Mouse (Mus musculus) megakaryocyte-erythroid progenitor cell, adult 5-6 weeks (primary cell): Measurements from ENCODE around the gene Zfp335. TPM values are rescaled to one million over a fixed set of nuclear protein-coding genes. Genes with fewer than 3 reads are reported as not detected.

Source experiments
- ATAC-seq: replicated peaks from 2 replicates; pipeline ENCODE4 v1.8.0; 2016; ENCODE audit warnings: mild to moderate bottlenecking, inconsistent platforms; ENCODE audit not compliant: severe bottlenecking, poor library complexity, low FRiP score, low TSS enrichment
- total RNA-seq, 2 experiments: library from RNA; stranded (forward) in 1 of 2; stranded (reverse) in 1 of 2; fragments of 200-1000, 215-1000 nt in 1 of 2; fragments of >200 nt in 1 of 2; fragmentation: Nextera tagmentation in 1 of 2; gene quantifications; 2 replicates each; pipeline ENCODE4 v1.2.3; 2014 to 2017

The Zfp335 gene
- total RNA-seq, 2 experiments from 2014 or later, result 8.6 to 23.5 TPM

GRCm38 (mm10) chr2:164850061-164850460, 61.5 kb downstream of the Zfp335 start:
- no peak for ATAC-seq

GRCm38 (mm10) chr2:164845782-164846181, 65.8 kb downstream of the Zfp335 start:
- ATAC-seq, result no peak

Other genes with a start within 250 kb of the Zfp335 start
- gene Wfdc11, start 237.7 kb downstream of the Zfp335 start, total RNA-seq (2014; fragmentation: Nextera tagmentation), result not detected in 2 replicates
- gene Wfdc11, start 237.7 kb downstream of the Zfp335 start, total RNA-seq (2017), result not detected in 2 replicates
- not detected in 2 replicates for gene Wfdc13, start 226.7 kb downstream of the Zfp335 start, total RNA-seq (2014; fragmentation: Nextera tagmentation)
- not detected in 2 replicates for gene Wfdc13, start 226.7 kb downstream of the Zfp335 start, total RNA-seq (2017)
- not detected in 2 replicates for gene Spint4, start 213.3 kb downstream of the Zfp335 start, total RNA-seq (2014; fragmentation: Nextera tagmentation)
- not detected in 2 replicates for gene Spint4, start 213.3 kb downstream of the Zfp335 start, total RNA-seq (2017)
- gene Spint5, start 196.5 kb downstream of the Zfp335 start, total RNA-seq (2014; fragmentation: Nextera tagmentation), result not detected in 2 replicates
- gene Spint5, start 196.5 kb downstream of the Zfp335 start, total RNA-seq (2017), result not detected in 2 replicates
- 2.0 TPM in 1 of 2 replicates, not detected in the other for gene Wfdc3, start 165.8 kb downstream of the Zfp335 start, total RNA-seq (2014; fragmentation: Nextera tagmentation)
- gene Wfdc3, start 165.8 kb downstream of the Zfp335 start, total RNA-seq (2017), result not detected in 2 replicates
- gene Dnttip1, start 165.8 kb downstream of the Zfp335 start, total RNA-seq (2014; fragmentation: Nextera tagmentation), result 28.7 and 37.2 TPM in 2 replicates
- gene Dnttip1, start 165.8 kb downstream of the Zfp335 start, total RNA-seq (2017), result 24.5 and 26.2 TPM in 2 replicates
- 194 and 207 TPM in 2 replicates for gene Ube2c, start 141.9 kb downstream of the Zfp335 start, total RNA-seq (2014; fragmentation: Nextera tagmentation)
- gene Ube2c, start 141.9 kb downstream of the Zfp335 start, total RNA-seq (2017), result 90.6 and 159 TPM in 2 replicates
- not detected in 2 replicates for gene Tnnc2, start 131.8 kb downstream of the Zfp335 start, total RNA-seq (2014; fragmentation: Nextera tagmentation)
- gene Tnnc2, start 131.8 kb downstream of the Zfp335 start, total RNA-seq (2017), result not detected in 2 replicates
- gene Snx21, start 125.9 kb downstream of the Zfp335 start, total RNA-seq (2014; fragmentation: Nextera tagmentation), result 0.11 and 7.6 TPM in 2 replicates
- 0.33 TPM in 1 of 2 replicates, not detected in the other for gene Snx21, start 125.9 kb downstream of the Zfp335 start, total RNA-seq (2017)
- gene Acot8, start 106.9 kb downstream of the Zfp335 start, total RNA-seq (2014; fragmentation: Nextera tagmentation), result 15.5 and 26.4 TPM in 2 replicates
- 10.1 and 17.6 TPM in 2 replicates for gene Acot8, start 106.9 kb downstream of the Zfp335 start, total RNA-seq (2017)
- 6.8 and 6.9 TPM in 2 replicates for gene Zswim3, start 106.7 kb downstream of the Zfp335 start, total RNA-seq (2014; fragmentation: Nextera tagmentation)
- gene Zswim3, start 106.7 kb downstream of the Zfp335 start, total RNA-seq (2017), result 1.8 and 4.4 TPM in 2 replicates
- gene Zswim1, start 89.1 kb downstream of the Zfp335 start, total RNA-seq (2014; fragmentation: Nextera tagmentation), result 11.0 and 14.2 TPM in 2 replicates
- 2.5 and 3.3 TPM in 2 replicates for gene Zswim1, start 89.1 kb downstream of the Zfp335 start, total RNA-seq (2017)
- not detected in 2 replicates for gene Spata25, start 83.2 kb downstream of the Zfp335 start, total RNA-seq (2014; fragmentation: Nextera tagmentation)
- not detected in 2 replicates for gene Spata25, start 83.2 kb downstream of the Zfp335 start, total RNA-seq (2017)
- gene Ctsa, start 78.9 kb downstream of the Zfp335 start, total RNA-seq (2014; fragmentation: Nextera tagmentation), result 63.5 and 87.0 TPM in 2 replicates
- 40.0 and 58.0 TPM in 2 replicates for gene Ctsa, start 78.9 kb downstream of the Zfp335 start, total RNA-seq (2017)
- gene Neurl2, start 78.3 kb downstream of the Zfp335 start, total RNA-seq (2014; fragmentation: Nextera tagmentation), result 0.26 and 1.8 TPM in 2 replicates
- 2.3 TPM in 1 of 2 replicates, not detected in the other for gene Neurl2, start 78.3 kb downstream of the Zfp335 start, total RNA-seq (2017)
- not detected in 2 replicates for gene Pltp, start 54.0 kb downstream of the Zfp335 start, total RNA-seq (2014; fragmentation: Nextera tagmentation)
- not detected in 2 replicates for gene Pltp, start 54.0 kb downstream of the Zfp335 start, total RNA-seq (2017)
- 59.0 and 61.7 TPM in 2 replicates for gene Pcif1, start 32.5 kb downstream of the Zfp335 start, total RNA-seq (2014; fragmentation: Nextera tagmentation)
- gene Pcif1, start 32.5 kb downstream of the Zfp335 start, total RNA-seq (2017), result 13.2 and 16.3 TPM in 2 replicates
- 7.1 TPM in 1 of 2 replicates, not detected in the other for gene Mmp9, start 29.0 kb upstream of the Zfp335 start, total RNA-seq (2014; fragmentation: Nextera tagmentation)
- 0.65 and 2.0 TPM in 2 replicates for gene Mmp9, start 29.0 kb upstream of the Zfp335 start, total RNA-seq (2017)
- gene Slc12a5, start 49.0 kb upstream of the Zfp335 start, total RNA-seq (2014; fragmentation: Nextera tagmentation), result 0.35 TPM in 1 of 2 replicates, not detected in the other
- gene Slc12a5, start 49.0 kb upstream of the Zfp335 start, total RNA-seq (2017), result 0.34 and 0.61 TPM in 2 replicates
- 38.4 and 44.2 TPM in 2 replicates for gene Ncoa5, start 123.1 kb upstream of the Zfp335 start, total RNA-seq (2014; fragmentation: Nextera tagmentation)
- gene Ncoa5, start 123.1 kb upstream of the Zfp335 start, total RNA-seq (2017), result 41.2 and 42.4 TPM in 2 replicates
- gene Cd40, start 143.9 kb upstream of the Zfp335 start, total RNA-seq (2014; fragmentation: Nextera tagmentation), result 0.67 TPM in 1 of 2 replicates, not detected in the other
- gene Cd40, start 143.9 kb upstream of the Zfp335 start, total RNA-seq (2017), result not detected in 2 replicates
- gene 1700025C18Rik, start 179.0 kb upstream of the Zfp335 start, total RNA-seq (2014; fragmentation: Nextera tagmentation), result not detected in 2 replicates
- gene 1700025C18Rik, start 179.0 kb upstream of the Zfp335 start, total RNA-seq (2017), result not detected in 2 replicates